Mouse (Mus musculus) heart, embryonic 15.5 days (tissue): ENCODE results near the gene Tmem9b. TPM values are rescaled to one million over a fixed set of nuclear protein-coding genes. Genes with fewer than 3 reads are reported as not detected.

Experiments used
- ATAC-seq: fragments of 200-750 bp; cut with Nextera tagmentation; replicated peaks from 2 replicates; pipeline ENCODE4 v1.8.0; 2017; ENCODE audit warnings: low read depth, moderate TSS enrichment; ENCODE audit not compliant: insufficient number of reproducible peaks, insufficient read depth, low FRiP score
- H3K27ac ChIP-seq: fragments of 300-500 bp; sonication (generic); 2 replicates; pipeline ENCODE4 v1.5.1; 2015; ENCODE audit warnings: mild to moderate bottlenecking, inconsistent platforms
- H3K27me3 ChIP-seq: fragments of 300-500 bp; sonication (generic); 2 replicates; pipeline ENCODE4 v1.6.1; 2015; ENCODE audit warnings: inconsistent platforms
- H3K36me3 ChIP-seq: fragments of 300-500 bp; sonication (generic); 2 replicates; pipeline ENCODE4 v1.6.1; 2015; ENCODE audit warnings: mild to moderate bottlenecking, inconsistent platforms
- H3K4me1 ChIP-seq: fragments of 300-500 bp; sonication (generic); replicated peaks from 2 replicates; pipeline ENCODE4 v1.6.1; 2015; ENCODE audit warnings: inconsistent platforms
- H3K4me2 ChIP-seq: fragments of 300-500 bp; sonication (generic); 2 replicates; pipeline ENCODE4 v1.6.1; 2015; ENCODE audit warnings: inconsistent platforms, mild to moderate bottlenecking, moderate library complexity
- H3K4me3 ChIP-seq: fragments of 300-500 bp; sonication (generic); 2 replicates; pipeline ENCODE4 v1.5.1; 2015; ENCODE audit warnings: mild to moderate bottlenecking, inconsistent platforms
- H3K9ac ChIP-seq: fragments of 300-500 bp; sonication (generic); 2 replicates; pipeline ENCODE4 v1.6.1; 2015; ENCODE audit warnings: mild to moderate bottlenecking, inconsistent platforms
- H3K9me3 ChIP-seq: fragments of 300-500 bp; sonication (generic); replicated peaks from 2 replicates; pipeline ENCODE4 v1.6.1; 2016; ENCODE audit warnings: inconsistent platforms
- WGBS: fragments of 180-500 bp; shearing (Covaris S2); methylation state at CpG from one replicate; pipeline ENCODE4 v1.1.7; 2015; ENCODE audit warnings: mixed read lengths; 5-methylcytosine and 5-hydroxymethylcytosine counted together
- polyA plus RNA-seq: library from polyadenylated mRNA; unstranded; fragments of >200 nt; fragmentation: Nextera tagmentation; extraction: Ambion mirVana; gene quantifications from 2 replicates; pipeline ENCODE4 v1.2.1, GENCODE M21; 2015

The Tmem9b gene
- polyA plus RNA-seq, 1 experiment from 2014 or later, result 57.1 TPM

- Histone ChIP-seq H3K36me3 (peaks cover 20% of the 10 kb centered on the region), H3K9me3 (no peaks in the 10 kb centered on the region), H3K4me1 (peaks cover 3% of the 10 kb centered on the region; the same call in 1 of the 2 replicates), H3K9ac (no peak overlapping the region), H3K4me2 (no peak overlapping the region), H3K4me3 (no peak overlapping the region), H3K27me3 (no peaks in the 10 kb centered on the region), H3K27ac (no peak overlapping the region)
- 79% methylated on average over 4 of the region's 4 CpGs for WGBS
- no peak for ATAC-seq
These were observed 17.9 kb downstream of the Tmem9b start for GRCm38 (mm10) chr7:109734806-109735205.

DNA sequence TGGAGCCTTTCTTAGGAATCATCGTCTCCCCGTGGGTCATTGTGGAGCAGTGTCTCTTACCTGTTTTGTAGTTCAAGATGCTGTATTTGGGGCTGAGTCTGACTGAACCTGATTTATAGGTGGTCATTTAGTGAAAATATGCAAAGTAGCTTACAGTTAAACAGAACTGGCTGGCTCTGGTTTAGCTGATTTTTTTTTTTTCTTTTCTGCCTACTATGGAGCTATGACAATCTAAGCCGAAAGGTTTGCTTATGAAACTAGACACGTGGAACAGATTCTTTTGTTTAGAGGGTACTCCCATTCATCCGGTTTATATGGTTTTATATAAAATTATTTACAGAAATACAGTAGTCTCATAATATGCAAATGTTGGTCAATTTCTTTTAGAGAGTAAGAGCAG lies 21.0 kb downstream of the Tmem9b start, which contains the start of gene Ascl3:
Ascl3 (minus strand) TSS at position 101 of the 400 bp plus-strand sequence.
- H3K4me2 ChIP-seq, result no peak within 1 kb of the TSS
- H3K4me3 ChIP-seq, result no peak within 1 kb of the TSS
- peaks cover 12% of the 10 kb centered on the region for H3K36me3 ChIP-seq
- no peak for ATAC-seq
- peaks cover 9% of the 10 kb centered on the region for H3K4me1 ChIP-seq
- 89% methylated on average over 5 of the region's 5 CpGs for WGBS
- no peaks in the 10 kb centered on the region for H3K27me3 ChIP-seq
- no peaks in the 10 kb centered on the region for H3K9me3 ChIP-seq
- no peak within 1 kb of the TSS for H3K9ac ChIP-seq
- no peak within 1 kb of the TSS for H3K27ac ChIP-seq

DNA sequence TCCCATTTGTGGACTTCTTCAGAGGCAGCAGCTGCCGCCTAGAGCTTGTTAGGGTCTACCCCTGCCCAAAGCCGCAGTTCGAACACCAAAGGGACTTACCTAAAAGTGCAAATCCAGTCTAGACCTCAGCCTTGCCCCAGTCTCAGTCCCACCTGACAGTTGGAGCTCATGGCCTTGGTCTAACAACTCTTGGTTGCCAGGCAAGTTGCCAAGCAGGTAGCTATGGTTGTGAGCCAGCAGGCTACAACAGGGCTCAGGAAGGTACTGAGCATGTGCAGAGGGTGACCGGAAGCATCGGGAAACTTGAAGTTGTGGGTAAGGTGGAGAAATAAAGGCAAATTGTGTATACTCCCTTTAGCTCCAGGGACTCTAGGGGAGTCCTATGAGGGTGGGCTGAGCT lies 29.0 kb downstream of the Tmem9b start, which contains the start of gene BC051019:
BC051019 (minus strand) TSS at position 154 of the 400 bp plus-strand sequence.
- Histone ChIP-seq H3K27me3 (no peaks in the 10 kb centered on the region), H3K4me3 (no peak within 1 kb of the TSS), H3K27ac (no peak within 1 kb of the TSS), H3K4me2 (no peak within 1 kb of the TSS), H3K9ac (no peak within 1 kb of the TSS), H3K9me3 (no peaks in the 10 kb centered on the region), H3K36me3 (no peaks in the 10 kb centered on the region), H3K4me1 (no peaks in the 10 kb centered on the region; the same call in 1 of the 2 replicates)
- ATAC-seq, result no peak
- WGBS, result 91% methylated on average over 5 of the region's 5 CpGs

DNA sequence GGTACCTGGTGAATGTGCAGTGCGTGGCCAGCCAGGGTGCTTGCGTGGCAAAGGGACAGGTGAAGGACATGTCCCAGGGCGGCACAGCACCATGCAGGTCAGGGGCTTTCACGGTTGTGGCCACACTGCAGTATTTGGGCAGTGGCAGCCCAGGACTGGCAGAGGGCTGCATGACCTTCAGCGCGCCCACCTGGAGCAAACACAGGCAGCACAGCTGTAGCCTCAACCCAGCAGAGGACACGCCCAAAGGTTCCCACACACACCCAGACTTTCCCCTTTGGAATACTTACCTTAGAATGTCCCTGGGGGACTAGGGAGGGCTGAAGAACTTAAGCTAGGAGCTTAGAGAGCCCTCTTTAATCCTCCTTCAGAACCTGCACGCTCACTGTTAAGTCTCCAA lies 29.6 kb downstream of the Tmem9b start:
- H3K36me3 ChIP-seq, result no peaks in the 10 kb centered on the region
- H3K4me3 ChIP-seq, result no peak overlapping the region
- WGBS, result 92% methylated on average over 8 of the region's 8 CpGs
- no peaks in the 10 kb centered on the region for H3K4me1 ChIP-seq
- no peaks in the 10 kb centered on the region for H3K9me3 ChIP-seq
- no peak overlapping the region for H3K4me2 ChIP-seq
- no peak overlapping the region for H3K9ac ChIP-seq
- no peaks in the 10 kb centered on the region for H3K27me3 ChIP-seq
- H3K27ac ChIP-seq, result no peak overlapping the region
- ATAC-seq, result no peak

DNA sequence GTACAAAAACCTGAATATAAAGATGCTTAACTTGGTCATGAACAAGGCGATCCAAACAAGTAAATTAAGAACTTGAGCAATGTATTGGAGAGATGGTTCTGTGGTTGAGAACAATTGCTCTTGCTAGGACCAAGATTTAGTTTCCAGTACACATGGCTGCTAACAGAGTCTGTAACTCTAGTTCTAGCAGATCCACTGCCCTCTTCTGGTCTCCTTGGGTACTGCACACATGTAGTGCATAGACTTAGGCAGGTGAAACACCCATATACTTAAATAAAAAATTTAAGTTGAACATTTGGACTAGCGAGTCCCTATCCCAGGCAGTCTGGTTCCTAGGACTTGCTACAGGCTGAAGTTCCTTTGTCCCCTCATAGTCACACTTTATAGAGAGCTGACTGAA lies 30.1 kb downstream of the Tmem9b start:
- WGBS, result 94% methylated on average over 2 of the region's 2 CpGs
- Histone ChIP-seq H3K27me3 (no peaks in the 10 kb centered on the region), H3K4me1 (no peaks in the 10 kb centered on the region), H3K4me3 (no peak overlapping the region), H3K9me3 (no peaks in the 10 kb centered on the region), H3K36me3 (no peaks in the 10 kb centered on the region), H3K27ac (no peak overlapping the region), H3K4me2 (no peak overlapping the region), H3K9ac (no peak overlapping the region)
- ATAC-seq, result no peak

DNA sequence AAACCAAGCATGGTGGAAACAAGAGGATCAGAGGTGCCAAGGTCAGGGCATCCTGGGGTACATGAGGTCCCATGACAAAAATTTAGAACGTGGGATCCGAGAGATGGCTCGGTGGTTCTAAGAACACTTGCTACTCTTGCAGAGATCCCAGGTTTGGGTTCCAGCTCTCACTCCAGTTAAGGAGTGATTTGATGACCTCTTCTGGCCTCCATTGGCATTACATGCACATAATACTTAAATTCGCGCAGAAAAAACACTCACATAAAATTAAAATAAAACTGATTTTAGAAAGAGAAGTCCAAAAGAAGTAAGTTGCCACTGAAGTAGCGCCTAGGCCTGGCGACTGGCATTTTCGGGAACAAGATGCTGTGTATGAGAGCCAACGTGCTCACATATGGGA lies 33.4 kb downstream of the Tmem9b start:
- Histone ChIP-seq H3K9ac (no peak overlapping the region), H3K4me2 (no peak overlapping the region), H3K36me3 (no peaks in the 10 kb centered on the region), H3K9me3 (no peaks in the 10 kb centered on the region), H3K27me3 (no peaks in the 10 kb centered on the region), H3K27ac (no peak overlapping the region), H3K4me1 (no peaks in the 10 kb centered on the region), H3K4me3 (no peak overlapping the region)
- 62% methylated on average over 9 of the region's 9 CpGs for WGBS
- no peak for ATAC-seq

DNA sequence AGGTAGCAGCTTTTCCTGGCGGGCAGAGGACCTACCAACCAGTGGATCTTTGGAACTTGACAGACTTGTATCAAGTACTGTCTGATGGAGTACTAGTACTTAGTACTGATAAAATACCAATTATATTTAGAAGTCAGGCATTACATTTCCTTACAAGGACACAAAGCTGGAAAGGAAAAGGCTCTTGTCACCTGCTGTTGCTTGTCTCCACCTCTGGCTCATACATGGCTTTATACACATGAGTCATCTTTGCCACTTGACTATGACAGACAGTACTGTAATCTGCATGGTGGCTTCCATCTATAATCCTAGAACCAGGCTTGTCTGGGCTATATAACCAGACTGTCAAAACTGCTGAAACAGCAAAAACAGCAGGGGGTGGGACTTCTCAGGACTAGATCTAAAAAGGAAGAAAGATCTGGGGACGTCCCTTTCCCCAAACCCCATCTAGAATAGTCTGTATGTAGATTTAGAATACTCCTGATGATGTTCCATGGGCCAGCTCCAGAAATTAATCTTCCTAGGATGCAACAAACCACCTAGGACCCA lies 39.2 kb downstream of the Tmem9b start:
- Histone ChIP-seq H3K4me2 (no peak overlapping the region), H3K4me1 (peaks cover 13% of the 10 kb centered on the region), H3K27ac (no peak overlapping the region), H3K9ac (no peak overlapping the region), H3K4me3 (no peak overlapping the region), H3K36me3 (peaks cover 8% of the 10 kb centered on the region), H3K27me3 (no peaks in the 10 kb centered on the region), H3K9me3 (no peaks in the 10 kb centered on the region)
- 85% methylated on average over 2 of the region's 2 CpGs for WGBS
- no peak for ATAC-seq

GRCm38 (mm10) chr7:109712198-109712597 lies 40.5 kb downstream of the Tmem9b start:
- no peak for ATAC-seq
- H3K9me3 ChIP-seq, result no peaks in the 10 kb centered on the region
- H3K27ac ChIP-seq, result no peak overlapping the region
- 85% methylated on average over 7 of the region's 7 CpGs for WGBS
- no peaks in the 10 kb centered on the region for H3K27me3 ChIP-seq
- no peak overlapping the region for H3K4me3 ChIP-seq
- peaks cover 8% of the 10 kb centered on the region for H3K36me3 ChIP-seq
- no peak overlapping the region for H3K9ac ChIP-seq
- peaks cover 26% of the 10 kb centered on the region for H3K4me1 ChIP-seq
- no peak overlapping the region for H3K4me2 ChIP-seq

DNA sequence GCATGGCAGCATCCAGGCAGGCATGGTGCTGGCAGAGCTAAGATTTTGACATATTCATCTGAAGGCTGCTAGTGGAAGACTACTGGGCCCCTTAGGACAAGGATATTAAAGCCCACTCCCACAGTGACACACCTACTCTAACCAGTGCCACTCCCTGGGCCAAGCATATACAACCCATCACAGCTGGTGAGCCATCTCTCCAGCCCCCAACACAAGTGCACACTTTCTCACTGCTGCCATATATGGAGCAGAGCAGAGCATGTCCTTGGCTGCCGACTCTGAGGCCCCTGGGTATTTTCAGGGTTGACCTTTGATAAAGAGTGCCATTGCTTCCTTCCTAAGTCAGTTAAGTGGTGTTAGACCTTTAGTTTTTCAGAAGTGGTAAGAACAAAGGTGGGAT lies 42.6 kb downstream of the Tmem9b start:
- H3K36me3 ChIP-seq, result peaks cover 8% of the 10 kb centered on the region
- no peak overlapping the region for H3K9ac ChIP-seq
- no peaks in the 10 kb centered on the region for H3K27me3 ChIP-seq
- H3K9me3 ChIP-seq, result no peaks in the 10 kb centered on the region
- H3K27ac ChIP-seq, result peak overlapping the region; percentile 78
- no peak for ATAC-seq
- 29% methylated on average over 1 of the region's 1 CpGs for WGBS
- no peak overlapping the region for H3K4me3 ChIP-seq
- no peak overlapping the region for H3K4me2 ChIP-seq
- peaks cover 27% of the 10 kb centered on the region for H3K4me1 ChIP-seq

GRCm38 (mm10) chr7:109708961-109709382 lies 43.7 kb downstream of the Tmem9b start:
- Histone ChIP-seq H3K4me3 (no peak overlapping the region), H3K9ac (no peak overlapping the region), H3K27ac (peak overlapping the region; percentile 78), H3K9me3 (no peaks in the 10 kb centered on the region), H3K27me3 (no peaks in the 10 kb centered on the region), H3K36me3 (peaks cover 8% of the 10 kb centered on the region), H3K4me1 (peaks cover 27% of the 10 kb centered on the region), H3K4me2 (no peak overlapping the region)
- peak; percentile 63; the same call in 1 of the 2 replicates for ATAC-seq
- WGBS, result 17% methylated on average over 3 of the region's 3 CpGs

GRCm38 (mm10) chr7:109707023-109707785 lies 45.5 kb downstream of the Tmem9b start:
- Histone ChIP-seq H3K4me1 (peaks cover 33% of the 10 kb centered on the region), H3K27ac (peak overlapping the region; percentile 10; the same call in 1 of the 2 replicates), H3K4me2 (no peak overlapping the region), H3K36me3 (peaks cover 6% of the 10 kb centered on the region), H3K27me3 (no peaks in the 10 kb centered on the region), H3K9me3 (no peaks in the 10 kb centered on the region), H3K4me3 (no peak overlapping the region), H3K9ac (no peak overlapping the region)
- WGBS, result 33% methylated on average over 4 of the region's 4 CpGs
- no peak for ATAC-seq

DNA sequence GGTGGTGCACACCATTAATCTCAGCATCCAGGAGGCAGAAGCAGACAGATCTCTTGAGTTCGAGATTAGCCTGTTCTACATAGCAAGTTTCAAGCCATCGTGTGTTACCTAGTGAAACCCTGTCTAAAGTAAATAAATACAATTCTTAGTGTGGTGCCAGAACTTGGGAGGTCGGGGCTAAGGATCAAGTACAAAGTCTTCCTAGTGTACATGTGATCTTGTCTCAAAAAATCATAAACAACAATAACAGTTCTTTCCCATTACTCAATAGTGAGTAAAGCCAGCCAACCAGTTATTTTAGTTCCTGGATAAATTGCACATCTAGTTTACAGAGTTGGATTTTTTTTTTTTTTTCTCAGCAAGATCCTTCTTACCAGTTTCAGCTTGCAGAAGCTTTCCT lies 48.2 kb downstream of the Tmem9b start:
- H3K36me3 ChIP-seq, result no peaks in the 10 kb centered on the region
- H3K4me2 ChIP-seq, result peak overlapping the region; percentile 87
- no peak overlapping the region for H3K27ac ChIP-seq
- H3K9ac ChIP-seq, result no peak overlapping the region
- H3K4me3 ChIP-seq, result peak overlapping the region; percentile 84
- 53% methylated on average over 3 of the region's 3 CpGs for WGBS
- ATAC-seq, result no peak
- H3K4me1 ChIP-seq, result peaks cover 29% of the 10 kb centered on the region
- no peaks in the 10 kb centered on the region for H3K27me3 ChIP-seq
- H3K9me3 ChIP-seq, result no peaks in the 10 kb centered on the region
